Mouse (Mus musculus): Measurements from ENCODE around the gene Cyb5r3.

Gene Cyb5r3

GRCm38 (mm10) chr15:83172492-83173429 lies at the start of gene Cyb5r3:
Gene Cyb5r3, minus strand, starts transcription at chr15:83172592.
- in situ Hi-C loops (cut with MboI; ENCODE audit: low pct_unique_long_range_greater_than_20kb in 1 of 2, low sequenced_read_pairs in 2 of 2, unreplicated experiment in 1 of 2): no loop called here

DNA sequence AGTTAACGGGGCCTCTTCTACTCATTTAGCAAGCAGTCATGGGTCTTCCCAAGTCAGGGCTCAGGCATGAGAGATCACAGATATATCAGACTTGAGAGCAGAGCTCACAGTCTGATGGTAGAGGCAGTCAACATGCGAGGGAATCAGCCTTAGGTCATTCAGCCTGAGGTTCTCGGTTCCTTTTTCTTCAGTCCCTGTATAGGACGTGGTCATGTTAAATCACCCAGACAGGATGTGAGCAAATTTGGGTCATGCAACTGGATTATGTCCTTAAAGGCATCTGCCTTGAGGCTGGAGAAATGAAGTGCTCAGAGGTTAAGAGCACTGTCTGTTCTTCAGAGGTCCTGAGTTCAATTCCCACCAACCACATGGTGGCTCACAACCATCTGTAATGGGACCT lies 49.3 kb upstream of the Cyb5r3 start:
- in situ Hi-C loops (cut with MboI; ENCODE audit: low pct_unique_long_range_greater_than_20kb in 1 of 2, low sequenced_read_pairs in 2 of 2, unreplicated experiment in 1 of 2): loop anchor here in 1 of 2 experiments (5.0 kb wide), 1 partner anchor 86 kb away; no protein-coding TSS in a partner anchor

- in situ Hi-C loops (cut with MboI; ENCODE audit: low pct_unique_long_range_greater_than_20kb in 1 of 2, low sequenced_read_pairs in 2 of 2, unreplicated experiment in 1 of 2): loop anchor here in 1 of 2 experiments (5.0 kb wide), 1 partner anchor 87 kb away; no protein-coding TSS in a partner anchor
These were observed 48.1 kb upstream of the Cyb5r3 start for GRCm38 (mm10) chr15:83220368-83221013.

DNA sequence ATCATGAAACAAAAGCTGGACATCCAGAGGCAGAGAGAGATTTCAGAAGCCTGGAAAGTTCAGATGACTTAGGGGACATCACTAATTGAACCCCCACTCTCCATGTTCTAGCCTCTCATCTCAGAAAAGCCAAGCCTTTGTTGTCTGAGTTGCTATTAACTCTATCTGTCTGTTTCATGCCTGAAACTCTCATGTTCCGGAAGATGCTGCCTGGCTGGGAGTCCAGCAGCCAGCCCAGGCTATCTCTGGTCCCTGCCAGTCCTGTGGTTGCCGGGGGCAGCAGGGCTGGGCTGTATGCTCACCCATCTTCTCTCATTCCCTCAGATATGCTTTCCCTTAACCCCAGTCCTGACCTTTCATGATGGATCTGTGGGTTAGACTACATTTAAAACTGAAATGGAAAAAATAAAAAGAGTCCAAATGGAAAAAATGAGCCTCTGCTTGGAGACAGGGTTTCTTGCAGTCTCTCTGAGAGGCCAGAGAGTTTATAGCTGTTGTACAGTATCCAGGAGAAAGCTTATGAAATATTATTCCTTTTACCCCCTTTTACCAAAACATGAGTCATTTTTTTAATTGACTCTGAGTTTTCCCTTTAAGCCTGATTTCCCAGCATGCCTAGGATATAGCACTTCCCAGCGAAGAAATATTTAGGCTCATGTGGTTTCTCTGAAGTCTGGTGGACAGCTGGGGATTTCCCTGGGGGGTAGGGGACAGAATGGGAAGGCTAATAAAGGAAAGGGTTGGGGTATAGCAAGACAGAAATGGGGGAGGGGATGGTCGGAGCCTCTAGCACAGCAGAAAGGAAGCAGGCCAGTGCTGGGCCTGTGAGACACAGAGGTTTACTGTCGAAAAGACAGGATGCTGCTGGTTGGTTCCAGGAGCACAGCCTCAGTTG lies 43.2 kb upstream of the Cyb5r3 start:
- in situ Hi-C loops (cut with MboI; ENCODE audit: low pct_unique_long_range_greater_than_20kb in 1 of 2, low sequenced_read_pairs in 2 of 2, unreplicated experiment in 1 of 2): no loop called here

GRCm38 (mm10) chr15:83210229-83210628 lies 37.8 kb upstream of the Cyb5r3 start:
- in situ Hi-C loops (cut with MboI; ENCODE audit: low pct_unique_long_range_greater_than_20kb in 1 of 2, low sequenced_read_pairs in 2 of 2, unreplicated experiment in 1 of 2): no loop called here

DNA sequence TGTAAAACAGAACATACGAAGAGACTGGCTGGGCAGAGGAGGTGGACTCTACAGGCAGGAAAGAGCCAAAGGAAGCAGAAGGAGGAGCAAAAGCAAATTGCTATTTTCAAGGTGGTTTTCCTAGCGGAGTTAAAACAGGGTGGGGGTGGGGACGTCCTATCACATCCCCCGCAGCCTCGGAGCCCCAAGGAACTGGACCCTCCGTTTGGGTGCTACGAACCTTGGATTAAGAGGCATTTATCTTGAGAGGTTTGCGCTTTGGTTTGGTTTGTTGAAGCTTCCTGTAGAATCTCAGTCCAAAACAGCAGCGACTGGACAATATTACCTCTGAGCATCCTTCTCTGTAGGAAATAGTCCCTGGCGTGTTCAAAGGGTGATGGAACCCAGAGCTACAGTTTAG lies 37.3 kb upstream of the Cyb5r3 start:
- in situ Hi-C loops (cut with MboI; ENCODE audit: low pct_unique_long_range_greater_than_20kb in 1 of 2, low sequenced_read_pairs in 2 of 2, unreplicated experiment in 1 of 2): loop anchor here (10.0 kb wide), 2 partner anchors 55 to 135 kb away; no protein-coding TSS in a partner anchor

- in situ Hi-C loops (cut with MboI; ENCODE audit: low pct_unique_long_range_greater_than_20kb in 1 of 2, low sequenced_read_pairs in 2 of 2, unreplicated experiment in 1 of 2): loop anchor here (10.0 kb wide), 2 partner anchors 54 to 134 kb away; no protein-coding TSS in a partner anchor
These were observed 36.8 kb upstream of the Cyb5r3 start for GRCm38 (mm10) chr15:83209092-83209695.

DNA sequence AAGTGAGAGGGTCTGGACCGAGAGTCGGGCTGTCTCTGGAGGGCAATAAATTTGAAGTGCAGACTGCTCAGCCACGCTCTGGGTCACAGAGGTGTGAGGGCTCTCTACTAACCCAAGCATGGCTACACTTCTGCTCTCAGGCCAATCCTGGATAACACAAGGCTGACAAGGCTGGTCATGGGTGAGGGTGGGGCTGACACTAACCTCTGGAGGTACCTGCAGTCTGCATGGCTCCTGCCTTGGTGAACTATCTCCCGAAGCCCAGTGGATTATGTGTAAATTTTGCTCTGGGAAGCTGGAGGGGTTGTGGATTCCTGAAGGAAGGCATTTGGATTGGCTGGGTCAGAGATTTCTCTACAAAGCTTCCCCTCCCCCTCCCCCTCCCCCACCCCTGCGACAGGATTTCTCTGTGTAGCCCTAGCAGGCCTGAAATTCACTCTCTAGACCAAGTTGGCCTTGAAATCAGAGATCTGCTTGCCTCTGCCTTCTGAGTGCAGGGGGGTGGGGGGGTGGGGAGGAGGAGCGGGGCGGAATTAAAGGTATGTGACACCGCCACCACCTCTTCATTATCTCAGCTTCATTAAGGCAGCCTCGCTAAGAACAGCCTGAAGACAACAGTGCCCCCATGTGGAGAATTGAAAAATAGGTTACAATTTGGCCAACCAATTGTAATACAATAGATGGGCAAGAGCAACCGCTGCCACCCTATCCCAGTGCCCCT lies 32.5 kb upstream of the Cyb5r3 start:
- in situ Hi-C loops (cut with MboI; ENCODE audit: low pct_unique_long_range_greater_than_20kb in 1 of 2, low sequenced_read_pairs in 2 of 2, unreplicated experiment in 1 of 2): loop anchor here (10.0 kb wide), 2 partner anchors 50 to 130 kb away; no protein-coding TSS in a partner anchor

GRCm38 (mm10) chr15:83202412-83202811 lies 30.0 kb upstream of the Cyb5r3 start:
- in situ Hi-C loops (cut with MboI; ENCODE audit: low pct_unique_long_range_greater_than_20kb in 1 of 2, low sequenced_read_pairs in 2 of 2, unreplicated experiment in 1 of 2): loop anchor here (10.0 kb wide), 2 partner anchors 48 to 128 kb away; no protein-coding TSS in a partner anchor

DNA sequence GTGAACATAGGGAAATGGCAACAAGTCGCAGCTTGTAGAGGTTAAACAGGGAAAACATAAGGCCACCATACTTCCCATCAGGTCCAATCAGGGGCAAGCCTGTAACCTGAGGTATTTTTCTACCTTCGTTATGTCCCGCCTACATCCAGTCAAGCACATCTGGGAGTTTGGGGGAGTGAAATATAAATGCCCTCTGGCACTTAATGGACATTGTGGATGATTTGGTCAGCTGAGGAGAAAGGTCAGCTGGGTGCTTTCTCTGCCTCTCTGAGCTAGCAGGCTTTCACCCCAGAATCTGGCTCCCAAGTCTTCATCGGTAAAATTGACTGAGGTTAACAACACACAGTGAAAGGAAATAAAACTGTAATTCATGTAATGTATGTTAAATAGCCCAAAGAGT lies 21.0 kb upstream of the Cyb5r3 start:
- in situ Hi-C loops (cut with MboI; ENCODE audit: low pct_unique_long_range_greater_than_20kb in 1 of 2, low sequenced_read_pairs in 2 of 2, unreplicated experiment in 1 of 2): no loop called here

DNA sequence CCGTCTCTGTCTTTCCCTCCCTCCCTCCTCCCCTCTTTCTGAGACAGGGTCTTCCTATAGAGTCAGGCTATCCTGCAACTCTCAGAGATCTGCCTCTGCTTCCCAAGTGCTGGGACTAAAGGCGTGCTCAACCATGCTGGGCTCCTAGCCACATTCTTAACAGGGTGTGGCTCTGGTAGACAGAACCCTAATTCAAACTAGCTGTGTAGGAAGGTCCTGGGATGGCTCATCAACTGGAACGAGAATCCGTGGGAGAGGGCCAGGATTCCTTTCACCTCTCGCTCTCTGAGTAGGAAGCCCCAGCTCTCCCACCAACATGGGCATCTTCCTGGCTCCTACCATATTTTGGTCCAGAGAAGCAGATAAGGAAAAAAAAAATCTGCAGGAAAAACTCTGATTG lies 10.0 kb upstream of the Cyb5r3 start:
- in situ Hi-C loops (cut with MboI; ENCODE audit: low pct_unique_long_range_greater_than_20kb in 1 of 2, low sequenced_read_pairs in 2 of 2, unreplicated experiment in 1 of 2): no loop called here

- in situ Hi-C loops (cut with MboI; ENCODE audit: low pct_unique_long_range_greater_than_20kb in 1 of 2, low sequenced_read_pairs in 2 of 2, unreplicated experiment in 1 of 2): no loop called here
These were observed 9.5 kb upstream of the Cyb5r3 start for GRCm38 (mm10) chr15:83181800-83182330.

DNA sequence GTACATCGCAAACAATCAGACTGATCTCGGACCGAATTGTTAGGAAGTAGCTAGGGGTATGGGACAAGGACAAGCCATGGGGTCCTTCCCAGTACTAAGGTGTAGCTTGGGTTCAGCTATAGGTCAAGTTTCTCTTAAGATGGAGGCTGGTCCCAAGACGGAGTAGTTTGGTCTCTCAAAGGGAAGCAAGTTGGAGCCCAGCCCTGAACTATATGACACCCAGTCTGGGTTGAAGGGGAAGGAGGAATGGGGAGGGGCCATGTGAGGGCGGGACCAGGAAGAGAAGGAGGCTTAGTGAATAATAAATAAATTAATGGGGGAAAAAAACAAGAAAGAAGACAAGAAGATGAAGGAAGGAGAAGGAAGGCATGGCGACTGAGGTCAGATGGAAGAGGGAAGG lies 7.6 kb upstream of the Cyb5r3 start:
- in situ Hi-C loops (cut with MboI; ENCODE audit: low pct_unique_long_range_greater_than_20kb in 1 of 2, low sequenced_read_pairs in 2 of 2, unreplicated experiment in 1 of 2): no loop called here

GRCm38 (mm10) chr15:83176653-83177052 lies 4.3 kb upstream of the Cyb5r3 start:
- in situ Hi-C loops (cut with MboI; ENCODE audit: low pct_unique_long_range_greater_than_20kb in 1 of 2, low sequenced_read_pairs in 2 of 2, unreplicated experiment in 1 of 2): no loop called here

- in situ Hi-C loops (cut with MboI; ENCODE audit: low pct_unique_long_range_greater_than_20kb in 1 of 2, low sequenced_read_pairs in 2 of 2, unreplicated experiment in 1 of 2): no loop called here
These were observed 1.8 kb upstream of the Cyb5r3 start for GRCm38 (mm10) chr15:83173914-83174884.

Data from mouse embryonic stem cell (cell line).